Mouse (Mus musculus) MEL (cell line): ENCODE results near the gene Ankmy1. TPM values are rescaled to one million over a fixed set of nuclear protein-coding genes. Genes with fewer than 3 reads are reported as not detected.

ENCODE experiments used
- DNase-seq: peaks from one replicate; pipeline ENCODE4 v3.0.0; 2011; ENCODE audit warnings: low read depth, low spot score
- H3K27ac ChIP-seq: 2 replicates; pipeline ENCODE4 v1.5.1; 2012; ENCODE audit warnings: low read depth, mild to moderate bottlenecking, control low read depth, low read length, moderate library complexity; ENCODE audit not compliant: control insufficient read depth
- H3K27me3 ChIP-seq, 2 experiments: fragments of 150-350 bp in 1 of 2; sonication (generic) in 1 of 2; 2 replicates each; pipeline ENCODE4 v1.6.1; 2012; ENCODE audit warnings: low read length in 2 of 2, mild to moderate bottlenecking in 2 of 2, improper control_type of control experiment in 1 of 2, moderate library complexity in 1 of 2; ENCODE audit not compliant: insufficient read depth in 2 of 2, control insufficient read depth in 1 of 2
- H3K36me3 ChIP-seq, 2 experiments: 2 replicates each; pipeline ENCODE4 v1.6.1; 2012 to 2014; ENCODE audit warnings: low read length in 2 of 2, improper control_type of control experiment in 1 of 2, inconsistent platforms in 1 of 2, mild to moderate bottlenecking in 1 of 2; ENCODE audit not compliant: insufficient read depth in 2 of 2, control insufficient read depth in 1 of 2
- H3K4me1 ChIP-seq, 2 experiments: fragments of 150-350 bp in 1 of 2; sonication (generic) in 1 of 2; 2 replicates each; pipeline ENCODE4 v1.6.1; 2012; ENCODE audit warnings: low read length in 2 of 2, improper control_type of control experiment in 1 of 2, mild to moderate bottlenecking in 1 of 2; ENCODE audit not compliant: insufficient read depth in 2 of 2, control insufficient read depth in 1 of 2
- H3K4me3 ChIP-seq, 2 experiments: fragments of 150-350 bp in 1 of 2; sonication (generic) in 1 of 2; 2 replicates each; pipeline ENCODE4 v1.5.1; 2012; ENCODE audit warnings: low read depth in 2 of 2, low read length in 2 of 2, mild to moderate bottlenecking in 2 of 2, moderate library complexity in 2 of 2, control low read depth in 1 of 2, improper control_type of control experiment in 1 of 2; ENCODE audit not compliant: control insufficient read depth in 1 of 2, insufficient read depth in 1 of 2
- H3K79me2 ChIP-seq: 2 replicates; pipeline ENCODE4 v1.6.1; 2012; ENCODE audit warnings: mild to moderate bottlenecking, low read length, moderate library complexity; ENCODE audit not compliant: control insufficient read depth, poor library complexity, insufficient read depth
- H3K9ac ChIP-seq: 2 replicates; pipeline ENCODE4 v1.6.1; 2012; ENCODE audit warnings: low read depth, mild to moderate bottlenecking, control low read depth, low read length, moderate library complexity; ENCODE audit not compliant: control insufficient read depth, poor library complexity, severe bottlenecking
- H3K9me3 ChIP-seq: fragments of 150-350 bp; sonication (generic); replicated peaks from 2 replicates; pipeline ENCODE4 v1.6.1; 2012; ENCODE audit warnings: mild to moderate bottlenecking, low read length, improper control_type of control experiment, moderate library complexity; ENCODE audit not compliant: insufficient read depth
- CHD2 ChIP-seq: IDR thresholded peaks from 2 replicates; pipeline ENCODE4 v1.6.1; 2011; ENCODE audit warnings: low read length, improper control_type of control experiment
- CTCF ChIP-seq, 3 experiments: IDR thresholded peaks in 2 of 3; conservative IDR thresholded peaks in 1 of 3; 2 replicates each; pipeline ENCODE4 v1.5.1; 2011 to 2012; ENCODE audit warnings: low read length in 3 of 3, low read depth in 2 of 3, mild to moderate bottlenecking in 2 of 3, improper control_type of control experiment in 1 of 3, inconsistent platforms in 1 of 3, mixed read lengths in 1 of 3, moderate library complexity in 1 of 3; ENCODE audit not compliant: control insufficient read depth in 1 of 3, insufficient read depth in 1 of 3, poor library complexity in 1 of 3, severe bottlenecking in 1 of 3
- E2F4 ChIP-seq: IDR thresholded peaks from 2 replicates; pipeline ENCODE4 v1.6.1; 2011; ENCODE audit warnings: low read depth, low read length, improper control_type of control experiment, borderline replicate concordance
- ELF1 ChIP-seq: IDR thresholded peaks from 2 replicates; pipeline ENCODE4 v1.6.1; 2014; ENCODE audit warnings: low read depth, mild to moderate bottlenecking, inconsistent platforms, low read length, improper control_type of control experiment, moderate library complexity
- GABPA ChIP-seq: IDR thresholded peaks from 2 replicates; pipeline ENCODE4 v1.6.1; 2012; ENCODE audit warnings: low read depth, mild to moderate bottlenecking, inconsistent platforms, low read length, improper control_type of control experiment, moderate library complexity
- MXI1 ChIP-seq: IDR thresholded peaks from 2 replicates; pipeline ENCODE4 v1.6.1; 2011; ENCODE audit warnings: mild to moderate bottlenecking, low read depth, low read length, improper control_type of control experiment
- NRF1 ChIP-seq: IDR thresholded peaks from 2 replicates; pipeline ENCODE4 v1.6.1; 2014; ENCODE audit warnings: low read depth, mild to moderate bottlenecking, inconsistent platforms, low read length, improper control_type of control experiment, moderate library complexity; ENCODE audit not compliant: poor library complexity, insufficient read depth, severe bottlenecking
- RCOR1 ChIP-seq: IDR thresholded peaks from 2 replicates; pipeline ENCODE4 v1.6.1; 2012; ENCODE audit warnings: low read depth, mild to moderate bottlenecking, inconsistent platforms, low read length, improper control_type of control experiment
- TAL1 ChIP-seq: IDR thresholded peaks from 2 replicates; pipeline ENCODE4 v1.6.1; 2012; ENCODE audit warnings: mild to moderate bottlenecking, inconsistent platforms, low read length, moderate library complexity, mixed read lengths
- TCF12 ChIP-seq: IDR thresholded peaks from 2 replicates; pipeline ENCODE4 v1.6.1; 2014; ENCODE audit warnings: low read depth, mild to moderate bottlenecking, inconsistent platforms, low read length, improper control_type of control experiment, moderate library complexity
- ZKSCAN1 ChIP-seq: IDR thresholded peaks from 2 replicates; pipeline ENCODE4 v1.6.1; 2012; ENCODE audit warnings: low read depth, mild to moderate bottlenecking, inconsistent platforms, low read length, improper control_type of control experiment, moderate library complexity
- ZNF384 ChIP-seq: IDR thresholded peaks from 2 replicates; pipeline ENCODE4 v1.6.1; 2012; ENCODE audit warnings: low read depth, mild to moderate bottlenecking, inconsistent platforms, low read length, improper control_type of control experiment
- polyA plus RNA-seq, 2 experiments: library from polyadenylated mRNA; stranded (reverse) in 1 of 2; unstranded in 1 of 2; fragments of >175 nt in 1 of 2; fragments of >200 nt in 1 of 2; gene quantifications; 2 replicates each; pipeline versions ENCODE4 v1.2.1 to v1.2.4; 2012; ENCODE audit warnings: low replicate concordance in 2 of 2, low read depth in 1 of 2; ENCODE audit not compliant: insufficient read length in 2 of 2, insufficient read depth in 1 of 2, missing spikeins in 1 of 2
- total RNA-seq: library from RNA; depleted of rRNA; stranded (reverse); fragments of 300-350 nt; gene quantifications from 2 replicates; pipeline ENCODE4 v1.2.3, GENCODE M21; 2012

Gene Ankmy1
- total and polyA plus RNA-seq, 3 experiments: 0.08 TPM; not detected in 2

DNA sequence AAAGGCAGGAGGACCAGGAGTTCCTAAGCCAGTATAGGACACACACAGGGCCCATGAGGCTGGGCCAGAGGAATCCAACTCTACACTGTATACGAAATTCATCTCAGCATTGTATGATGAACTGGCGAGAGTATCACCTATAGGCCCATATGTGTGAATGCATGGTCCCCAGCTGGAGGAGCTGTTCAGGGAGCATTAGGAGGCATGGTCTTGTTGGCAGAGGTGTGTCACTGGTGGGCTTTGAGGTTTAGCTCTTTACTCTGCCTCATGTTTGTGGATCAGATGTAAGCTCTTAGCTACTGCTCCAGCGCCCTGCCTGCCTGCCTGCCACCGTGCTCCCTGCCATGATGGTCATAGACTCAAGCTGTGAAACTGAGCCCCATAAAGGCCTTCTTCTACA lies 39.4 kb downstream of the Ankmy1 start:
- DNase-seq: no peak
- TF ChIP-seq E2F4 (no peak), GABPA (no peak), TAL1 (no peak)
- Histone ChIP-seq H3K27me3 (no peaks in the 10 kb centered on the region), H3K4me3 (no peak overlapping the region), H3K4me1 (no peaks in the 10 kb centered on the region), H3K36me3 (no peaks in the 10 kb centered on the region), H3K79me2 (no peaks in the 10 kb centered on the region), H3K9ac (no peak overlapping the region), H3K9me3 (no peaks in the 10 kb centered on the region), H3K27ac (no peak overlapping the region)

DNA sequence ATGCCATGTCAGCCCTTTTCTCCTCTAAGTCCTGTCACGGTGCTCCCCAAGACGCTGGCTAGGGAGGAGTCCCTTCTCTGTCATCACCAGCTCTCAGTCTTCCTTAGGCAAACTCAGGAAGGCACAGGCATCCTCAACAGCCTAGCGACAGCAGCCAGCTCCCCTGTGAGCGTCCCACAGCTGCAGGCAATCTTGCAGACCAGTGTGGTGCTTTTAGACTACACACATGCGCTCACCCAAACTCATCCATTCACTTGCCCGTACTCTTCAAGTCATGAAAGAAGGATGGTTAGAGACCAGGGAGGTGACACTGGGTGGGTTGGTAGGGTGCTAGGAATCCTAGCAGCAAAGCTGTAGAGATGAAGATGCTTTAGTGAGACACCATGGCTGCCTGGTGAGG lies 41.2 kb downstream of the Ankmy1 start:
- H3K79me2 ChIP-seq: no peaks in the 10 kb centered on the region
- no peak for DNase-seq
- TF ChIP-seq MXI1: no peak
- TF ChIP-seq ZKSCAN1: no peak
- TF ChIP-seq TCF12: no peak
- no peak for TF ChIP-seq CHD2
- TF ChIP-seq ZNF384: no peak
- TF ChIP-seq E2F4: no peak
- no peak for TF ChIP-seq RCOR1
- TF ChIP-seq ELF1: no peak
- TF ChIP-seq CTCF (IDR thresholded peaks at IDR 0.05 in 2 of 3, conservative IDR thresholded peaks at IDR 0.05 in 1 of 3; ENCODE audit: control insufficient read depth in 1 of 3, insufficient read depth in 1 of 3, low read depth in 2 of 3, low read length in 3 of 3, poor library complexity in 1 of 3, severe bottlenecking in 1 of 3): no peak
- no peak overlapping the region for H3K27ac ChIP-seq
- H3K4me3 ChIP-seq: no peak overlapping the region
- H3K9ac ChIP-seq: no peak overlapping the region
- H3K9me3 ChIP-seq: no peaks in the 10 kb centered on the region
- H3K36me3 ChIP-seq: no peaks in the 10 kb centered on the region
- H3K27me3 ChIP-seq: no peaks in the 10 kb centered on the region
- H3K4me1 ChIP-seq: no peaks in the 10 kb centered on the region

DNA sequence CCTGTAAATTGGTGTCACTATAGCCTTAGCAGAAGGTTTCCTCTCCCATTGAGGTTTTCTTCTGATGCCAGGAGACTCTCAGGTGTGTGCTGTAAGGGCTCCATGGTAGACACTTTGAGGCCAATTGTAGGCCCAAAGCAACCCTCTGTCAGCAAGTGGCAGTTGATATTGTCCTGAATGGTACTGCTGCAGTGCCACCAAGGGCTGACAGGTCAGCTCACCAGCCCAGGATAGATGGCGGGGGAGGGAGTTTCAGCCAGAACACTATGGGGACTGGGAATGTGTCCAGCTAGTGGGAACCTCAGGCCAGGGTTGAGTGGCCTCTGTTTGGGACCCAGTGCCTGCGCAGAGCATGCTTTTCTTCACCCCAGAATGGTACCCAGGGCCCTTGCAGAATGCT lies 50.3 kb downstream of the Ankmy1 start:
- no peak for TF ChIP-seq NRF1
- TF ChIP-seq TAL1: no peak
- TF ChIP-seq, all 39 proteins: peak for 0

More for the DNA sequence above, 50.3 kb downstream of the Ankmy1 start:
- Histone ChIP-seq H3K9me3 (no peaks in the 10 kb centered on the region), H3K4me1 (peaks cover 2 to 3% of the 10 kb centered on the region in 2 experiments; a peak in 2 of 4 replicates), H3K36me3 (no peaks in the 10 kb centered on the region), H3K27ac (no peak overlapping the region), H3K27me3 (no peaks in the 10 kb centered on the region), H3K4me3 (no peak overlapping the region), H3K9ac (no peak overlapping the region), H3K79me2 (no peaks in the 10 kb centered on the region)
- no peak for DNase-seq
